Mouse (Mus musculus) skeletal muscle tissue, adult 2 months (tissue): ENCODE measurements around the gene Polr1a.

Experiments used
- DNase-seq: peaks from one replicate; pipeline ENCODE4 v3.0.0-alpha.2; 2012; ENCODE audit warnings: low read depth, low spot score

Polr1a gene

GRCm38 (mm10) chr6:71949721-71950120 lies 40.9 kb downstream of the Polr1a start:
- DNase-seq, result no peak

DNA sequence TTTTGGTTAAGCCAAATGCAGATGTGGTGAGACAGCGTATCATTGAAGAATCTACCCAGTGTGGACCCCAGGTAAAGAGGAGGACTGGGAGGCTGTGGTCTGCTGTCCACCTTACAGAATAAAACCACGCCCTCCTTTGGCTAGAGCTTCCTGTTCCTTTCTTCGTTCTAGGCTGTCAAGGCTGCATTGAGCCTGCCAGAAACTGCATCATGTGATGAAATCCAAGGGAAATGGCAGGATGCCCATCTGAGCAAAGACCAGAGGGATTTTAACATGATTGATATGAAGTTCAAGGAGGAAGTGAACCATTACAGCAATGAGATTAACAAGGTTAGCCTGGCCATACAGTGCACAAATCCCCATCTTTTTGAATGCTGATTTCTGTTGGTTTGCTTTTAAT lies 41.7 kb downstream of the Polr1a start:
- peak; percentile 64 for DNase-seq

DNA sequence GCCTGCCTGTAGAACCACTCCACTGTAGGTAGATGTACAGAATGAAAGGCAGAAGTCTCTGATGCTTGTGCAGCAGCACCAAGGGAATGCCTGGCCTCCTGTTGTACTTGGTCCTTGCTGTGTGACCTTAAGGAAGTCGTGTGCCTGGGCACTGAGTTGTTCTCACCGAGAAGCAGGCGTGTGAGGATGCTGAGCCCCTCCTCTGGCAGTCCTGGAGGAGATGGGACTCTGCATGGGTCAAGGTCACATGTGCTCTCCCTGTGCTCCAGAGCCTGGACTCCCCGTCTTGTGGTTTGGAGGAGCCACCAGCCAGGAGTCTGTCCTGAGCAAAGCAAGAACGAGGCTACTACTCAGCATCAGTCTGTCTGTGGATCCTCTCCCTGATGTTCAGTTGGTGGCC lies 42.3 kb downstream of the Polr1a start:
- DNase-seq, result no peak

- DNase-seq, result no peak
Measured at GRCm38 (mm10) chr6:71962119-71962518, 53.3 kb downstream of the Polr1a start.

- DNase-seq, result no peak
Measured at GRCm38 (mm10) chr6:71962706-71963105, 53.9 kb downstream of the Polr1a start.

DNA sequence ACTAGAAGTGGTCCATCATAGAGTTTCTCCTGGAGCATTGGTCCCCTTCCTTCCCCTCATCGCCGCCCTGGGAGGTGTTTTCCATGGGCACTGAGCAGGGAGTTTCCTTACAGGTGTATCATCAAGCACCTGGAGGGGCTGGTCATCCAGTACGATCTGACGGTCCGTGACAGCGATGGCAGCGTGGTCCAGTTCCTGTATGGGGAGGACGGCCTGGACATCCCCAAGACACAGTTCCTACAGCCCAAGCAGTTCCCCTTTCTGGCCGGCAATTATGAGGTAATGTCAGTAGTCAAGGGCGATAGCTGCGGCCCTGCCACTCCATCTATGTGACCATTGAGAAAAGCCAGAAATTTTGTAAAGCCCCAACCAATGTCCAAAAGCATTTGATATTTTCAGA lies 54.7 kb downstream of the Polr1a start:
- DNase-seq, result no peak

GRCm38 (mm10) chr6:71966683-71967303 lies 57.9 kb downstream of the Polr1a start:
- DNase-seq, result no peak

- DNase-seq, result no peak
Measured at GRCm38 (mm10) chr6:71967847-71968246, 59.0 kb downstream of the Polr1a start.

DNA sequence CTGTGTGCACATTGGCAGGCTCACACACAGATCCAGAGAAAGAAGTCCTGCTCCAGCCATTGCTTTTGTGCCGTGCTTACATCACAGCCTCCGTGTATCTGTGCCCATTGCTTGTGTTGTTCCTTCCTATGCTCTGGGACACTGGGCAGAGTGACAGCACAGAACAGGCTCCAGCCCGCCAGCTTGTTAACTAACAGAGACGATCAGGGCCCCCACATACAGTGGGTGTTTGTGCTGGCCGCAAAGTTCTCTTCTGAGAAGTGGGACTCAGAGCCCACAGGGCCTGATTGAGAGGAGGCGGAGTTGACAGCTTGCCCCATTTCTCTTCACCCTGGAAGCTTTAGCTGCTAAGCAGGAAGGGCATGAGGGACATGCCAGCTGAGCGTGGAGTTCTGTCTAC lies 60.6 kb downstream of the Polr1a start:
- no peak for DNase-seq

DNA sequence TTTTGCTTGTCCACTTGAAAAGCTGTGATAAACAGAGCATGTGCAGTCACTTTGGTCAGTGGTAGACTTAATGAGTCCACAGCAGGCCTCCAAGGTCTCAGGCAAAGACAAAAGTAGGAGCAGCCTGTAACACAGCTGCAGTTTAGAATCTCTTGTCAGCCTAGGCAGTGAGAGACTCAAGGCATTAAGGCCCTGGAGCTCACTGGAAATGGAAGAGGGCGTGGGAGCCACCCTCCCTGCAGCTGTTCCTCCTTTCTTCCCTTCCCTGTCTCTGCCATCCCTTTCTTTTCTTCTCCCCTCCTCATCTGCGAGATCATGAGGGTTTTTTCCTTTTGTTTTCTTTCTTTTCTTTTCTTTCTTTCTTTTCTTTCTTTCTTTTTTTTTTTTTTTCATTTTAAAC lies 61.3 kb downstream of the Polr1a start:
- no peak for DNase-seq

- DNase-seq, result no peak
Measured at GRCm38 (mm10) chr6:71976592-71976991, 67.7 kb downstream of the Polr1a start.

DNA sequence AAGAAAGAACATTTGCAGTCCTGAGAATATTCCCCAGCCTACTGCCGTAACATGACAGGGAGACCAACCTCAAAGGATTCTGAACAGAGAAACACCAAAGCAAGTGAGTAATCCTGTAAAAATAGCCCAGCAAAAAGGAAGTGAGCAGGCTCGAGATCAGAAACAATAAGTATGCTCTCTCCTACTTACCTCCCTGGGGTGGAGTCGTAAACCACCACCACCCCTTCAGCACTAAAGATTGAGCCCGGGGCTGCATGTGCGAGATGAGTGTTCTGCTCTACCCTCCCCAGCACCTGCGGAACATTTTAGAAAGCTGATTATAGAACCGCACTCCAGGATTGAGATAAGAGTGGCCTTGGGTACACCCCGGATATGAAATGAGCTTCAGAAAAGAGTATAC lies 71.3 kb downstream of the Polr1a start:
- no peak for DNase-seq

DNA sequence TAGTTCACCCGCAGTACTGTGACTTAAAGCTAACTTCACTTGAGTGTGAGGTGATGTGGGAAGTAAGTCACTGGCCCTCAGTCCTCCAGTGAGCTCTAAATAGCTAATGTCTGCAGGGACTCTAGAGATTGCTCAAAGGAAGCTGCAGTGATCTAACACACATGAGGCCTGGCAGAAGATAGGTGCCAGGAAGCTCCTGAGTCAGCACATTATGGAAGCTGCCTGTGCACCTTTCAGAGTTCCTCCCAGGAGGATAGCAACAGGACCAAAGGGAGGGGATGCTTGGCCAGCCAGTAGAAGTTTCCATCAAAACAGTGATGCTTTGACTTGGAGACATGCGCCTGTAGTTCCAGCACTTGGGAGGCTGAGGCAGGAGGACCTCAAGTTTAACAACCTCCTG lies 71.7 kb downstream of the Polr1a start:
- no peak for DNase-seq

DNA sequence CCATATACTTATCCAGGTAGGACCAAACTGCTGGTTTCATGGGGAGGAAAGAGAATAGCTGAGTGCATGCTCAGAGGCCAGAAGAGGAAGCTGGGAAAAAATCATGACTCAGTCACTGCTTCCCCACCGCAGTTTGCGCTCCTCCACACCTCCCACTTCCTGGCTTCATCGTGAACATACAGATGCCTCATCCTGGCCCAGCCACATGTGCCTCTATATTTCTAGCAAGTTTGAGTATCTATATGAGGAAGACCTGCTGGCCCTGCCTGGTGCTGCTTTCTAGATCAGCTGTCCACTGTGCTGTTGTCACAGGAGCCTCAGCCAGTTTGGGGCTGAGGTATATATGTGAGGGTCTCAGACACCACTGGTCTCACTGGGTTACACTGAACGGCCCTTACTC lies 72.6 kb downstream of the Polr1a start:
- no peak for DNase-seq

DNA sequence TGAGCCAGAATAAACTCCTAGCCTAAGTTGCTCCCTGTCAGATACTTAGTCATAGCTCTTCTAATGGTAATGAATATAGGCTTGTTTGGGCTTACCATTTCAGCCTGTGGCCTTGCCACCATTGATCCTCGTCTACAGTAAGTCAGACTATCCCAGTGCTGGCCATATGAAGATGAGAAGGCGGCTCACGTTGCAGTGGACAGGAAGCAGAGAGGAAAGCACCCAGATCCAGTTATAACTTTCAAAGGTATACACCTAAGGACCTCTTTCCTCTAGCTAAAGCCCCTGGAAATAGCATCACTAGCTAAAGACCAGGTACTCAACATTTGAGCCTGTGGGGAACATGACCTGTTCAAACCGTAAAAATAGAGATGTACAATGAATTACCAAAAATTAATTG lies 77.1 kb downstream of the Polr1a start:
- DNase-seq, result no peak

GRCm38 (mm10) chr6:71987546-71988248 lies 78.8 kb downstream of the Polr1a start:
- no peak for DNase-seq

DNA sequence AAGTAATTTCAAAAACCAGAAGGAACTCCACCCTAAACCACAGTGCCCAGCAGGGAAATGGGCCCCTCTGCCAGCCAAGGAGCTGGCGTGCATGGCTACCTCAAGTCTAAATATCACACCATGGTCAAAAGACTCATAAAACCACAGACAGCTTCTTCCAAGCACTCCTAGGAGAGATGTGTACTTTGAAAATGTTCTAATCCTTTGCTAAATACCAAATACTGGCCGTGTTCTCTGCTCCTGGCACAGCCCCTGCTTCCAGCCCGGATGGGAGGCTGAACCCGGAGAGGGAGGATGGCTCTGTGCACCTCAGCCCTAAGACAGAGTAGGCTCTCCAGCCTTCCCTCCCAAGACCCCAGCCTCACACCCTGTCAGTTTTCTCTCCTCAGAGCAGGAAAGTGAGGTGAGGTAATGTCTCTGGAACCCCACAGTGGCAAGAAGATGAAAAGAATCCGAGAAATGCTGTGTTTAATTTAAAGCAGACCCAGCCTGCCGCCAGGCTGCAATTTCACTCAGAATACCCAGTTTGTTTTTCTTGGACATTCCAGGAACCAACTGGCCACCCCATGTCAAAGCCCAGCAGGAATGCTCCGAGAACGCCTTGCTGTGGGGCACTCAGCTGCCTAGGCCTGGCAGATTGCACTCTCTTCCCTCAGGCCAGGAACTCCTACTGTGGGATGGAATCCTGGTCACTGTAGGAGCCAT lies 80.9 kb downstream of the Polr1a start:
- no peak for DNase-seq

DNA sequence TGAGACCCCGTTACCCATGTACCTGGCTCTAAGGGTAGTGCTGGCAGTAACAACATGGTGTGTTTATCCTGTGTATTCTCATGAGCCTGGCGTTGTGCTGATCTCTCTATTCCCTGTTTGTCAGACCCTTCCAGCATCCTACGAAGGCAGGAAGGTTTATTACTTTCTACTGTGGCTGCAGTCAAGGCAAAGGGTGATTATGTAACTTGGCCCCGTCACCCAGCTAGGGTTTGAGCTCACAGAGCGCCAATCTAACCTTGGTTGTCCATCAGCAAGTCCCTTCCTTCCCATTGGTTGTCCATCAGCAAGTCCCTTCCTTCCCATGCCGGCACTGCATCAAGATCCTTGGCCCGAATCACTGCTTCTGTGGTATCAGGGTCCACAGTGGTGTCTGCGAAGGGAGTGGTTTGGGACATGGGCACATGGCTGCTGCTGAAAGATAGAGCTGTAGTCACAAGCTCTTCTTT lies 81.6 kb downstream of the Polr1a start:
- DNase-seq, result no peak

DNA sequence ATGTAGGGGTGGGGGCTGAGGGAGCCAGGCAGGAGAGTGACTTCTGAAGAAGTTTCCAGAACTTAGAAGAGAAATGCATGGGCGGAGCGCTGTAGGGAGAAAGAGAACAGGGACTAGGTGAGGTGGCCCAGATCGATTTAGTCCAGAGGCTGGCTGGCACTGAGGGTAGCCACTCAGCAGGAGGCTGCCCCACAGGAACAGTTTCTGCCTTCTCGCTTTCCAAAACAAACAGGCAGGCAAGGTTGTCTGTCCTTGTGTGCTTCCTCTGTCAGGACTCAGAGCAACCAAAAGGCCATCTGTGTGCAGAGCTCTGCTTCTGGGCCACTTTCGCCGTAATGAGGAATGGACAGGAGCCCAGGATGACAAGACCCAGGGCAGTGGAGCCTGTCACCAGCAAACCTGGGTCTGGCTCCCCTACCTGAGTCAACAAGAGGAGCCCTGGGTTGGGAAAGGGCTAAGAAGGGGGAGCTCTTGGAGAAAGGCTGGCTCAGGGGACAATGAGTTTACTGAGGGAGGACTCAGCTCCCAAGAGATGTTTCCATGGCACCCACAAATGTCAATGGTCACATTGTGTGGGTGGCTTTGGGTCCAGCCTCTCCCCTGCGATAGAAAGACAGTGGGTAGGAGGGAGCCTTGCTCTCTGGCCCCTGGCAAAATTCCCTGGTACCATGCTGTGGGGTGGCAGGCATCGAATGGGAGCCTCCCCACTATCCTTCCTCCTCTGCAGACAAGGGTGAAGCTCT lies 82.5 kb downstream of the Polr1a start:
- DNase-seq, result no peak

- no peak for DNase-seq
Measured at GRCm38 (mm10) chr6:71991933-71992325, 83.1 kb downstream of the Polr1a start.

GRCm38 (mm10) chr6:71994004-71994403 lies 85.2 kb downstream of the Polr1a start:
- DNase-seq, result no peak

DNA sequence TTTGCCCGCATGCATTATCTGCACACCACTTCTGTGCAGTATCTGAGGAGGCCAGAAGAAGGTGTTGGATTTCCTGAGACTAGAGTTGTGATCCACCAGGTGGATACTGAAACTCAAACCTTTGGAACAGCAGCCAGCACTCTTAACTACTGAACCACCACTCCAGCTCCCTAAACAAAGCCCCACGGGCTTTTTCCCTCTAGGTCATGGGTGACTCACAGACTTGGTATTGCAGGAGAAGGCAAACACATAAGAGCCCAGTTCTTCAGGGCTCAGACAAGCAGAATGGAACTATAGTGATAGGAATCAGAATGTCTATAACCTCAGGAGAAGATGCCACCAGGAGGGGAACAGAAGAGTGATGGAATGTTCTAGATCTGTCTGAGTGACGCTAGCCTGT lies 86.2 kb downstream of the Polr1a start:
- no peak for DNase-seq
